Mouse (Mus musculus): ENCODE measurements around the gene Gle1.

The Gle1 gene

GRCm38 (mm10) chr2:29964354-29965249 lies 29.4 kb downstream of the Gle1 start:
- peak; percentile 70 for DNase-seq

DNA sequence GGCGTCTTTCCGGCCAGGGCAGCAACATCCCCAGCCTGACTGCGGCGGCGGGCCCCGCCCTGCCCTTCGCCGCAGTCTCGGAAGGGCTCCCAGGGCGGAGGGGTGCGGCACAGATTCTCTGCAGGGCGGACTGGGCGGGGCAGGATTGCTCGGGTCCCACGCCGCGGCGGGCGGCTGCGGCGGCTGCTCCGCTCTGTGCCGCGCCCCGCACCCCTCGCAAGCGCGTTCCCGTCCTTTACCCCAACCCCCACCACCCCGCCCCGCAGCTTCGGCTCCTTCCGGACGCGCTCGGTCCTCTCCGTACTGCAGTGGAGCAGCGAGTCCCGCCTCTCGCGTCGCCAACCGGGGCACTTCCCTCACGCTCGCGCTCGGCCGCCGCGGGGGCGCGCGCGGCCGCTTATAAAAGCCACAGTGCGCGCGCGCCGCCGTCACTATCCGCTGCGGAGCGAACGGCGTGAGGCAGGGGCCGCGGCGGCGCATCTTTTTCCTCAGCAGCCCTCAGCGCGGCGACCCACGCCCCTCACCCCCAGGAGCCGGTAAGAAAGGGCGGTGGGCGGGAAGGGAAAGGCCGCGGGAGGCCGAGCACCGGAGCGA lies 30.1 kb downstream of the Gle1 start, which contains the start of gene Sptan1:
Gene Sptan1 (plus strand): TSS at position 311 of the 594 bp plus-strand sequence.
- peak; percentile 96 for DNase-seq

- peak; percentile 70 for DNase-seq
Measured at GRCm38 (mm10) chr2:29965906-29966305, 30.7 kb downstream of the Gle1 start.

DNA sequence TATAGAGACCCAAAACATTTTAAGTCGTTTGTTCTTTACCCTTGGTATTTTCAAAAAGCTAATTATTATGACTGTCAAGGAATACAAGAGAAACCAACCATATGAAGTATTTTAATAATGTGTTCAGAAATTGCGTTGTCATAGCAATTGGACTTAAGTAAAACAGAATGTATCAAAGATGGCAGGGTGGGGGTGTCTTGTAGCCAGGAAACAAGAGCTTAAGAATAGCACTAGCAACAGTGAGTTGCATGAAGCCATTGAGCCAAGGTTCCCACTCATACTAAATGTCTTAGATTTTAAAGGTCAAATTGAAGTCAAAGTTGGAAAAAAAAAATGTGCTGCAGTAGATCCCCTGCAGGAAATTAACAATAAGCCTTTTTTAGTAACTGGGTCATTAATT lies 31.6 kb downstream of the Gle1 start:
- DNase-seq, result no peak

DNA sequence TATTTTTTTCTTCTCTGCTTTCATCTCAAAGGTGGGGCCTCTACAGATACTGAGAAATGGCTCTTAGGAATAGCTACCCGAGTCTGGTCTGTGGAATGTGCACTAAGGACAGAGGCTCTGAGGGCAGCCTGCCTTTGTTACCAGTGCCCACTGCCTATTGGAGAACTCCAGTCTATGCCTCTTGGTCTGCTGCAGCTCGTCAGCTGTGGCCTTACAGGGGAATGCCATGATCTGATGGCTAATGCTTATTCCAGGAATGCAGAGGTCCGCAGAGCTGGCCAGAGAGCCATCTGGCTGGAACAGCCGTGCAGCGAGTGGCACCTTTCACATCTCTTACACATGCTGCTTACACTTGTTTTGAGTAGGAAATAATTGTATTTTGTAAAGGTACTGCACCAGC lies 32.5 kb downstream of the Gle1 start:
- DNase-seq, result no peak

- DNase-seq, result no peak
Measured at GRCm38 (mm10) chr2:29968638-29969037, 33.4 kb downstream of the Gle1 start.

DNA sequence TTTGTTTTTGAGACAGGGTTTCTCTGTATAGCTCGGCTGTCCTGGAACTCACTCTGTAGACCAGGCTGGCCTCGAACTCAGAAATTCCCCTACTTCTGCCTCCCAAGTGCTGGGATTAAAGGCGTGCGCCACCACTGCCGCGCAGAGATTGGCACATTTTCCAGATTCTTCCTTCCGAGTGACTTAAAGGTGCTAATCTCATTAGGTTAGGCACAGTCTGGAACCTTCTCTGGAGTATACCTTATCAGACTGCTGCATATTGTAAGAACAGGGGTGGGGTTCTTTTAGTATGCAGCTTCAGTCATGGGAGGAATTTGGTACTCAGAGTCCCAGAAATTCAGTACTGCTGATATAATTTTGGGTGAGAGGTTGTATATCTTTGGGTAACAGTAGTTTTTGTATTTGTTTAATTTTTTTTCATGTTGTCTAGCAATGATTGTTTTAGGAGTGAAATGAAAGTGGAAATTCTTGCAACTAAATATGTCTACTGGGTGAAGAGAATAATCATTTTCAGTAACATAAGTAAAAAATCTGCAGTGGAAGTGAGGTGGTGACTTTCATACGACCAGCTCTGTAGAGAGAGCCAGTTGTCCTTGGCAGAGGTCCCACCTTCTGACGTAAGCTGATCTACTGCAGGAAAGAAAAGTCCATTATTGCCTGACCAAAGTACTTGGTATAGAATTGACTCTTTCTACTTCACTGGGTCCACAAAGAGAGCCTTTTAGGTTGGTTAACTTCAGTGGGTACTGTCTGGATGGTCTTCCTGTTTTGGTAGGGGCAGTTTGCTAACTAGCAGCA lies 36.8 kb downstream of the Gle1 start:
- peak; percentile 78 for DNase-seq

- no peak for DNase-seq
Measured at GRCm38 (mm10) chr2:29973525-29973924, 38.3 kb downstream of the Gle1 start.

DNA sequence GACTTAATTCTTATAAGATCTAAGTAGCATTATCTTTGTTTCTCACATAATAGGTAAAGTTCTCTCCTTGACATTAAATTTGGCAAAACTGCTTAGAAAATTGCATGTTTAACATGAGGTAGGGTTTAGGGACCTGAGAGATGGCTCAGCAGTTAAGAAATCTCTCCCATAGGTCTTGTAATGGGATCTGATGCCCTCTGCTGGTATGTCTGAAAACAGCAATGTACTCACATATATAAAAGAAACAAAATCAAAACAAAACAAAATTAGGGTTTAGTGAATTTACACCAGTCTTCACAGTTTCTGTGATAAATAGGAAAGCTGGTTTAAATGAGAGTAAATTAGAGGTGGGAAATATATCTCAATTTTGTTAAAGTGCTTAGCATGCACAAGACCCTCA lies 42.1 kb downstream of the Gle1 start:
- DNase-seq, result peak; percentile 73

DNA sequence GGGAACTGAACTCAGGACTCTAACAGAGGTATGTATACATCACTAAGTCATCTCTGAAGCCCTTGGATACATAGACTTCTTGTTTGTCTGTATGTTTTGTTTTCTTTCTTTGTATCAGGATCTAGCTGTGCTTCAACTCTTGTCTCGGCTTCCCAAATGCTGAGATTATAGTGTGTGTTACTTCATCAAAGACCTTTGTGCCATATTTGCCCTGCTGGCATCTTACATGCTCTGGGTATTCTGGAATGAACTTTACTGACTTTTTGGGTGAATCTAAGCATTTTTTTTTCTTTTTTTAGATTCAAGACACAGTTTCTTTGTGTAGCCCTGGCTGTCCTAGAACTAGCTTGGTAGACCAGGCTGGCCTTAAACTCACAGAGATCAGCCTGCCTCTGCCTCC lies 45.4 kb downstream of the Gle1 start:
- DNase-seq, result no peak

DNA sequence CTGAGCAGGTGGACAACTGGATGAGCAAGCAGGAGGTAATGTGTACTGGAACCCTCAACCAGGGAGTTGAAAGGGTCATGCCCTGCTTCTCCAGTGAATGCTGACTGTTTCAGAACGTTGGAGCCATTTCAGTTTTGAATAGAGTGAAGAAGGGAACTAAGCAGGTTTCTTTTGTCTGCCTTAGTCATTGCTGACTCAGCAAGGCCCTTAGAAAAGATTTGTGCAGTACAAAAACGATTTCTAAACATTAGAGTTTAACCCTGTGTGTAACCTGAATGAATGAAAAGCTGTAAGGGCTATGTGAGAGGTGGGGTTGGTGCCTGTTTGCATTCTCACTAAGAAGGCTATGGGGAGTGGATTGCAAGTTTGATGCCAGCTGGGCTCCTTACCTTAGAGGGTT lies 56.7 kb downstream of the Gle1 start:
- no peak for DNase-seq

- no peak for DNase-seq
Measured at GRCm38 (mm10) chr2:30009101-30009500, 73.9 kb downstream of the Gle1 start.
